Mouse (Mus musculus) frontal cortex, postnatal 10 days (tissue): Measurements from ENCODE around the gene Stx1a.
"Not testable (repeated sequence)": the region's sequence is repeated elsewhere in the genome, so short reads cannot be mapped to it uniquely, and the experiment has no call there.

Source experiments
- DNase-seq, 2 experiments: peaks; one replicate each; pipeline ENCODE4 v3.0.0; 2022; ENCODE audit warnings: low spot score in 2 of 2, mixed read lengths in 1 of 2

Gene Stx1a

DNA sequence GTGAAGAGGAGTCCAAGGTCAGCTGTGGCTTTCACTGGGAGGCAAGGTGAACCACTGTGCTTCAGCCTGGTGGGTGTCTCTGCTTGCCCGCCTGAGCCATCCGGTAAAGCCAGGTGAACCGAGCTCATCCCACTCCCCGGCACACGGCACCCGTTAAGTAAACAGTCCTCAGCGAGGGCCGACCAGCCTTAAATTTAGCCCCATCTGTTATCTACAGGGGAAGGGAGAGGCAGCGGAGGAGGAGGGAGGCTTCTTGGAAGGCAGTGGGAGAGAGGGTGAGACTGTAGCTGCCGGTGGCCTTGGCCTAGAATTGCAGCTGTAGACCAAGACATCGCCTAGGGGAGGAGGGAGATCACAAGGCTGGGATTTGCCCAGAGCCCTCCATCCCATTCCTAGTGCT is 17.5 kb downstream of the Stx1a start:
- no peak for DNase-seq

- DNase-seq, result no peak
Observed at GRCm38 (mm10) chr5:135042105-135042788, 19.0 kb downstream of the Stx1a start.

DNA sequence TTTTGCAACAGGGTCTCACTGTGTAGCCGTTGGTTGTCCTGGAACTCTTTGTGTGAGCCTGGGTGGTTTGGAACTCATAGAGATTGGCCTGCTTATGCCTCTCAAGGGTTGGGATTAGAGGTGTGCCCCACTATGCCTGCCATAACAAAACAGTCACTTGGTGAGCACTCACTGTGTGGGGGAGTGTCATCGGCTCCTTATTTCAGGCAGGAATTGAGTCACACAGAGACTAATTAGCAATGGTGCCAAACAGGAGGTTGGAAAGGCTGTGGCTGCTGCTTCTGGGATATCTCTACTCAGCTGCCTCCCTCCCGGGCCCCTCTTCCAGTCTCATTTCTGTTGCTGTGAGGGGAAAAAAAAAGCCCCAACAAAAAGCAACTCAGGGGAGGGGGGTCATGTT is 21.3 kb downstream of the Stx1a start:
- DNase-seq, result no peak

GRCm38 (mm10) chr5:135048539-135048938 is 25.3 kb downstream of the Stx1a start:
- no peak for DNase-seq

DNA sequence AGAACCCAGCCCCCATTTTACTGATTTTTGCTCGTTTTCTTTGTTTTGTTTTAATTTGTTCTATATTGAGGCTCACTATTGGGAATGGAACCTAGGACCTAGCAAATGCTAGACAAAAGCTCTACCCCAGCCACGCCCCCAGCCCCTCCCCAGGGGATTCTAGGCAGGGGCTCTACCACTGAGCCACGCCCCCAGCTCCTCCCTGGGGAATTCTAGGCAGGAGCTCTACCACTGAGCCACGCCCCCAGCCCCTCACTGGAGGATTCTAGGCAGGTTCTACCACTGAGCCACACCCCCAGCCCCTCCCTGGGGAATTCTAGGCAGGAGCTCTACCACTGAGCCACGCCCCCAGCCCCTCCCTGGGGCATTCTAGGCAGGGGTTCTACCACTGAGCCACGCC is 26.0 kb downstream of the Stx1a start:
- DNase-seq, result not testable (repeated sequence)

DNA sequence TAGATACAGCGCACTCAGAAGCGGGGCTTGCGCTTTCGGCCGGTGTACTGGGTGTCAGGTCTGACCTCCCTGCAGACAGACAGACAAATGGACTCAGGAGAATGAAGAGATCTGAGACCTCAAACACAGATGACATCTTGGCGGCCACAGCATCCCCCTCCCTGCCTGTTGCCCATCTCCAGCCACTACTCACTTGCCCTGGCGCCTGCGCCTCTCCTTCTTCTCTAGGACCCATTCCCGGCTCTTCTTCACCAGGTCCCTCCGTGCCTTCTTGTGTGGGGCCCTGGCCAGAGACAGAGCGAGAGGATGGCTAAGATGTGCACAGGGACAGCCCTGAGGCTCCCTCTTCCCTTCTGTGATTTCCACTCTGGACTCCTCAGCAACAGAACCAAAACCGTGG is 30.1 kb downstream of the Stx1a start:
- no peak for DNase-seq

DNA sequence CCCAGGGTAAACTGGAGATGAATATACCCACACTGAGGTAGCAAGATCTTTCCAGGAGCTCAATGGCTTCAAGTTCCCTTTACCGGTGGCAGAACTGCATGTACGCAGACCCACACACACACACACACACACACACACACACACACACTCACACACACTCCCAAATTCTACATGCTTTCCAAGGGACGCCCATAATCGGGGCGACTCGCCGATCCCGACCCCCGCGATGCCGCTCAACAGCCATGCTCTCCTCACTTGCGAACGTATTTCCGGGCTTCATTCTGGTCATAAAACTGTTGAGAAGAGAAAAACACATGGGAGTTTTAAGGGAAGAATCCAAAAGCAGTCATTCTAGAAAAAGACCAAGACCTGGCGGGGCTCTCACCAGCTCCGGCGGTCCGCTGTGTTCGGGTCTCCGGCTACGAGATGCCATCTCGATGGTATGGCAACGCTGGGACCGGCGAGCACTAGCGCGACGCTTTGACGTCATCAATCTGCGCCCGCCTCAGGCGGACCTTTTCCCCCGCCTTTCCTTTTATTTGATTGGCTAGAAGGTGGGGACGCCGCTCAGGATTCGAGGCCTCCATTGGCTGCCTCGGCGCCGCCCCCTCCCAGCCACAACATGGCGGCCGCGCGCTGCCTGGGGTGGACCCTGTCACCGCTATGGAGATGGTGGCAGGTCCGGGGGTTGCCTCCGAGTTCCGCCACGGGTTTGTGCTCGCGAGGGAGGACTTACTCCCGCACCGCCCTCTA is 40.5 kb downstream of the Stx1a start, which contains the start of gene Dnajc30:
Gene Dnajc30 (plus strand): TSS at position 574 of the 753 bp plus-strand sequence.
- DNase-seq, result peak; percentile 95 to 97

DNA sequence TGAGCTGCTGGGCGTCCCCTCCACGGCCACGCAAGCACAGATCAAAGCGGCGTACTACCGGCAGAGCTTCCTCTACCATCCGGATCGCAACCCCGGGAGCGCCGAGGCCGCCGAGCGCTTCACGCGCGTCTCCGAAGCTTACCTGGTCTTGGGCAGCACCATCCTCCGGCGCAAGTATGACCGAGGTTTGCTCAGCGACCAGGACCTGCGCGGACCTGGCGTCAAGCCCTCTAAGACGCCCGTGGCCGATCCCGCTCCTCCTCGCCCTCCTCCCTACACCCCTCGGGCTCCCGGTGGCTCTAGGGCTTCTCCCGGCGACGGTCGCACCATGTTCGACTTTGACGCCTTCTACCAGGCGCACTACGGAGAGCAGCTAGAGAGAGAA is 41.1 kb downstream of the Stx1a start:
- DNase-seq, result no peak

DNA sequence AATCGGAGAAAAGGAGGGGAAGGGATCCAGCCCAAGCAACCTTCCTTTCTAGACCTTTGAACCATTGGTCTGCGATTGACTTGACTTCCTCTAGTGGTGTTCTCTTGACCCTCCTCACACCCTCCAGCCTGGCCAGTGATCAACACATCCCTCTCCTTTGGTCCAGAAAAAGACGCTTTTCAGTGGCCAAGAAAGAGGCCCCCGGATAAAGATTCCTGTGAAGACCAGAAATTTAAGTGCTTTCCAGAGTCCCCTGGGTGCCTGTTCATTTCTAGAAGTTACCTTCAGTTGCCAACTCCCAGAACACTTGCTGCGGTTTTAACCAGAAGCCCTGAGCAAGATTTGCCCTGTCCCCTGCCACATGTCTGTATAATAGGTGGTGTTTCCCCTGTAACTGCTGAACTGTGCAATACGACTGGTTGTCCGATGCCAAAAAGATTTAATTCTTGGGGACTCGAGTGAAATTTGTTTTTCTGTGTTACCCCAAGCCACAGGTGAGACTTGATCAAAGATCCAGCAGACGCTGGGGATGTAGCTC is 41.7 kb downstream of the Stx1a start, which contains the start of gene Bud23:
Gene Bud23 (minus strand): TSS at position 51 of the 538 bp plus-strand sequence.
- not testable (repeated sequence) for DNase-seq

GRCm38 (mm10) chr5:135066008-135066407 is 42.7 kb downstream of the Stx1a start:
- no peak for DNase-seq

DNA sequence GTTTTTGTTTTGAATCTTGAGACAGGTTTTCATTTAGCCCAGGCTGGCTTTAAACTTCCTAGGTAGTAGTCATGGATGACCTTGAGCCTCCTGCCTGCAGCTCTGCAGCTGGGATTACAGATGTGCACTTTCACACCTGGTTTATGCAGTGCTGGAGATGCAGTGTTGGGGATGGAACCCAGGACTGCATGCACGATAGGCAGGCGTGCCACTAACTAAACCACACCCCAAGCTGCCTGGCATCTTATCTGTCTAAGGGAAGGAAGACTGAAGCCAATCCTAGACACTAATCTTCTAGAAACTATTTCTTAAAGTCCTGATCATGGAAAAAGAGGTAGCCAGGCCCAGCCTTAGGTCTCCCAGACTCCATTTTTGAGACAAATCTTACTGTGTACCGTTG is 47.2 kb downstream of the Stx1a start:
- DNase-seq, result no peak

DNA sequence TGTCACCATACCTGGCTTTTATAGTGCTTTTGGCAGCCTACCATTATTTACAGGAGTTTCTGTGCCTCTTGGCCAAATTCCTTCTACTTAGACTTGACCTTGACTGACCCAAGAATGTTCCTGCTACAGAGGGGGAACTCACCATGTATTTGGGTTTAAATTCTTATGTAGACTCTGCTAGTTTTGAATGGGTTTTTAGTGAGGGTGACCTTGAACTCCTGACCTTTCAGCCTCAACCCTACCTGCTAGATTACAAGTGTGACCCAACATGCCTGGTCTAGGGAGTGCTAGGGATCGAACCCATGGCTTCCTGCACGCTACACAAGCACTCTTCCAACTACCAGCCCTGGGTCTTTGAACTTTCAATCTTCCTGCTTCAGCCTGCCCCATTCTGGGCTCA is 48.8 kb downstream of the Stx1a start:
- DNase-seq, result no peak

DNA sequence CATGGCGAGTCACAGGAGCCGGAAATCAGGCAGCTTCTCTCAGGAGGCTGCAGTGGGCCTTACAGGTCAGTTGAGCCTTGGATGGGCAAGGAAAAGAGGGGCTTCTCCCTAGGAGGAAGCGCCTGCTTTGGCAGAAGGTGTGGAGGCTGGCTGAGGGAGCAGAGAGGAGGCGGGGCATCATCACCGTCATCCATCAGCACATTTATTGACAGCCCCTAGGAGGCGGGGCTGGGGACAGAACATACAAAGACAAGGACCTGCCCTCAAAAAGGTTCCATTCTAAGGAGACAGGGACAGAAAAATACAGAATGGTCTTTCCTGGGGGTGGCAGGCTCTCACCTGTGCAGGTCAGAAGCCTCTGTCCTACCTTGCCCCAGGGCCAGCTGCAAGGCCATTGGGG is 49.4 kb downstream of the Stx1a start:
- DNase-seq, result no peak

DNA sequence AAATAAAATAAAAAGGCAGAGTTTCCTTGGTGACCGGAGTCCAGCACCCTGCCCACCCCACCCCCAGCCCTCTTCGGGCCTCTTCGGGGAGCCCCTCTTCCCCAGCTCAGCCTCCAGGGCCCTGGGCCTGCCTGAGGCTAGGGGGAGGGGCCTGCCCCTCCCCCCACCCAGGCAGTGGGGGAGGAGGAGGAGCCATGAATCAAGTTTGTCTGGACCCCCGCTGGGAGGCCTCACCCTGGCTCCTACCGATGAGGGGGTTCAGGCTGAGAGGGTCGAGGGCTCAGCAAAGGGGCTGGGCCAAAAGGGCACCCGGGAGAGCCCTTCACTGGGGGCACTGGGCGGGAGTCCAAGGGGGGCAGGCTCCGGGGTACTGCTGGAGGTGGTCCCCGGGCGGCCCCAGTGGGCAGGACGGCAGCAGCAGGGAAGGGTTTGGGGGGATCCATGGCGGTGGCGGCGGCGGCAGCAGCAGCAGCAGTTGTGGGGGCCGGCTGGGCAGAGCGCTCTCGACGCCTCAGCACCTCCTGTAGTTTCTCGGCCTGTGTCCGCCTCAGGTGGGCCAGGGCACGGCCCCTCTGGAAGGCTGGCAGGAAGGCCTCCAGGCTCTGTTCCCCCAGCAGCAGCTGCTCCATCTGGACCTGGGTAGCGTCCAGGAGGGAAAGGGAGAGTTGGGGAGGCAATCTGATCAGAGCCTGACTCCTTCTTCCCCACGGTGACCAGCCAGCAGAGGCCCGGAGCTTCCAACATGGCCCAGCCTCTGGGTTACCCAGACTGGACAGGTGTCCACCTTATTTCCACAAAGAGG is 50.3 kb downstream of the Stx1a start:
- DNase-seq, result no peak

DNA sequence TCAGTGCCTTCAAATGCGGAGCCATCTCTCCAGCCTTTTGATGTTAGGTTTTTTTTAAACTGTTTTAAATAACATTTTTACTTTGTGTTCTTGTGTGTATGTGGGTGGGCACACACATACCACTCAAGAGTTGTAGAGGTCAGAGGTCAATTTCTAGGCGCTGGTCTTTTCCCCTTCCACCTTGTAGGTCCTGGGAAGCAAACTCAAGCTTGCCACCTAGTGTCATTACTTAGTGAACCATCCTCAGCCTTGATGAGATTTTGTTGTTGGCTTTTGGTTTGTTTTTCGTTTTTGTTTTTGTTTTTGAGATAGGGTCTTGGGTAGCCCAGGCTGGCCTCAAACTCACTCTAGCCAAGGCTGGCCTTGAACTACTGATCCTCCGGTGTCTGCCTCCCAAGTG is 52.4 kb downstream of the Stx1a start:
- no peak for DNase-seq

DNA sequence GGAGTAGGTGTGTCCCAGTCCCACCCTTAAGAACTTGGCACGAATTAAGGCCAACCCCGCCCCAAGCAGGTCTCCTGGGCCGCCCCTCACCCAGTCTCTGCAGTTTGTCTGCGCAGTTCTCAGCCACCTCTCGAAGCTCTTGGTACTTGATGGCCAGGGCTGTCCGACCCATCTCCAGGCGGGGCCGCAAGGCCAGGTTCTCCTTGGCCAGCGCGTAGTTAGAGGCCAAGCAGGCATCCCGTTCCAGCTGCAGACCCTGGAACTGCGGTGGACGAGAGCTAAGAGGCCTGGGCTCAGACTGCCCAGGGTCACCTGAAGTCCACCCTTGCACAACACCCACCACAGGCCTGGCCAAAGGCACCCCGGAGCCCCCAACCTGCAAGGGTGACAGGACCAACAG is 53.1 kb downstream of the Stx1a start:
- DNase-seq, result no peak

DNA sequence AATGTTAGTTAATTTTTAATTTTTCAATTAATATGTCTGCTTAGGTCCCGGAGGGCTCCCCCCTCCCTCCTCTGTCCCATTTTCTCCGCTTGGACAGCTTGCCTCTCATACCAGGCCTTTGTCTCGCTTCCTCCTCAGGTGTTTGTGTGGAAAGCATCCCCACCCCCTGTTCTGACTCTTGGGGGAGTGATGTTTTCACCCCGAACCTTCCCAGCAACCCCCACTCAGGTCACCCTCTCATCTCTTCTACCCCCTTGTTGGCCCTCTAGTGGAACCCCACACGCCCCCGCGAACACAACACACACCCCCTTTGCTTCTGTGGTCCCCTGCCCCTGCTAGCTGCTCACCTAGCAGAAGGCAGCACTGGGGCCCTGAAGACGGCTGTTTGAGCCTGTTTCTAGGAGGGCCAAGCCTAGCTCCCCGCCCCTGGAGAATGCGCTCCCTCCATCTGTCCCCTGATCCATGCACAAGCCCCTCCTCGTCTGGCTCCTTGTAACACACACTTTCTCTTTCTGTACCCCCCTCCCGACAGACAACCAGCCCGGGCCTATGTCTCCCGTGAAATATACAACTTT is 53.7 kb downstream of the Stx1a start:
- DNase-seq, result no peak

GRCm38 (mm10) chr5:135077564-135078481 is 54.5 kb downstream of the Stx1a start, which contains the start of gene Vps37d:
Gene Vps37d (minus strand): TSS chr5:135078266.
- peak; percentile 76 to 92 for DNase-seq

DNA sequence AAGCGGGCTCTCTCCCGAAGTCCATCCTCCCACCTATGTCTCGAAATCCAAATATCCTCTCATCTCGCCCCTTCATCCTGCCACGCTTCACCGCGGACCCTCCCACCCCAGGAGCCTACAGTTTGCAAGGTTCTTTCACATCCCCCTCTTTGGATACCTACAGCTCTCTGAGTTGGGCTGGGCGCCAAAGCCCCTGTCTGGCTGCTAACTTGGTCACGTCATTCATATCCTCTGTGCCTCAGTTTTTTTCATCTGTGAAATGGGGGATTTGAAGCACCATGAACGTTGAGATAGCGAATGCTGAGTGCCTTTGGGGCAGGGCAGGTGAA is 55.2 kb downstream of the Stx1a start:
- DNase-seq, result peak in 1 of 2 experiments; percentile 45

DNA sequence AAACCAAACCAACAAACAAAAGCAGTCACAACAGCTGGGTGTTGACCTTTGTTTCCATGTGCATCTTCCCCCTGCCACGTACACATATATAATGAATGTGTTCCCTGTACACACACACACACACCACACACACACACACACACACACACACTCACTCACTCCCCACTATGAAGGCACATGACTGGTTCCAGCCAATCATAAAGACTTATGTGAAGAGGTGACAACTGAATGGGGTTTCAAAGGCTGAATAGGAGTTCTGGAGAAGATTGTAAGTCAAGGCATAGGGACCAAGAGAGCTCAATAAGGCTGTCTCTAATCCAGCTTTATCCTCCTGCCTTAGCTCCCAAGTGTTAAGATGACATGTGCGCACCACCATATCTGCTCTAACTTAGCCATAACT is 56.3 kb downstream of the Stx1a start:
- no peak for DNase-seq

DNA sequence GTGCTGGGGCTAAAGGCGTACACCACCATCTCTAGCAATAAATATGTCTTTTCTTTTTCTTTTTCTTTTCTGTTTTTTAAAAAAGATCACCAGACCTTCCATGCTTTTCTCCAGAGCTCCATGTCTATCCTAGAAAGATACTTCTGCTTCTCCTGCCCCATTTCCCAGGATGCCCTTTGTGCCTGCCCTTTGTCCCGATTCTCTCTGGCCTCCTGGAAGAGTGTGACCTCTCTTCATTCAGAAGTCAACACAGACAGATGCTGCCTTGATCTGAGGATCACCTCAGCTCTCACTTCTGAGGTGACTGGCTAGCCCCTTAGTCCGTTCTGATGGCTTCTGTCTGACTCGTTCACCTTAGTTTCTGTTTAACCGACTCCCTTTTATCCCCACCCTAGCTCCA is 57.3 kb downstream of the Stx1a start:
- no peak for DNase-seq
